Mouse (Mus musculus) olfactory bulb, adult 2 months (tissue): Measurements from ENCODE around the gene Fam71f1.

Experiments used
- CTCF ChIP-seq: fragments of 200-500 bp; IDR thresholded peaks from 2 replicates; pipeline ENCODE4 v1.5.1; 2012; ENCODE audit warnings: low read depth, mild to moderate bottlenecking, low read length, moderate library complexity; ENCODE audit not compliant: insufficient read depth
- POLR2A ChIP-seq: fragments of 200-500 bp; IDR thresholded peaks from 2 replicates; pipeline ENCODE4 v1.6.1; 2012; ENCODE audit warnings: mild to moderate bottlenecking, low read depth, low read length, moderate library complexity; ENCODE audit not compliant: insufficient read depth

DNA sequence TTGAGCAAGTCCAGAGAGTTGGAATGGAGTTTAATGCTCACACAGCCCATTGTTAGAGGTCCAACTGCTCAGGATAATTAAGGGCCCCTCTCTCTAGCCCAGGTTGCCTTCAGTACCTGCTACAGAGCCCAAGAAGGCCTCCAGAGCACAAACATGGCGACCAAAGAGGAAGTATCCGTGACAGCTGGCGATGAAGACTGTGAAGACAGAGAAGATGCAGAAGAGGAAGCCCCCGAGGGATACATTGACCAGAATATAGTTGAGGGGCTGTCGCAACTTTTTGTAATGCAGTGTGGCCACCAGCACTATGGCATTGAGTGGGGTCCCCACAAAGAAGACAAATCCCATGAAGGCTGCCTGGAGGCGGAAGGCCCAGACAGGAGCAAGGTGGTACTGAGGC is 61.0 kb downstream of the Fam71f1 start:
- TF ChIP-seq POLR2A (no peak), CTCF (no peak)
